Mouse (Mus musculus): ENCODE measurements around the gene Mapk8.
"Not testable (repeated sequence)": the region's sequence is repeated elsewhere in the genome, so short reads cannot be mapped to it uniquely, and the experiment has no call there.

Gene Mapk8

DNA sequence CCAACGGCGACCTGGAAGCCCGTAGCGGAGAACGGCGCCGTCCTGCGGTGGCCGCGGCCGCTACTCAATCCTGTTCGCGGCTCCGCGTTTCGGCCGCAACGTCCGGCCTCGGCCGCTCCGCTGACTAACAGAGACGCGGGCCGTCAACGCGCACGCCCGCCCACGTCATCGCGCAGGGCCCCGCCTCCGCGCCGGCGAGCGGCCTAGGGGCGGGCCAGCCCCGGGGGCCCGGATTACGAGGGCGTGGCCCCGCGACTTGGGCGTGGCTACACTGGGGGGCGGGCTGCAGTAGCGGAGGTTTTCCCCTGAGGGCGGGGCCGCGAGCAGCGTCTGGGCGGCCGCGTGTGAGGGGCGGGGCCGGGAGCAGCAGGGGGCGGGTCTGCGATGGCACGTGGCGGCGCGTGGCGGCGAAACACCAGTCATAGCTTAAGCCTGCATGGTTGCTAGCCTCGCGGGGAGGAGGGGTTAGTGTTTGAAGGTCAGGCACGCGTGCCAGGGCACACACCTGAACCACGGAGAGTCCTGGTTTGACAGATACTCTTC is at the start of gene Mapk8:
Gene Mapk8, minus strand, starts transcription at position 132 of the 543 bp plus-strand sequence.
- in situ Hi-C loops (cut with MboI, MseI), result loop anchor here (10.0 kb wide), 1 partner anchor 868 kb away; the partner anchor contains the start of genes Glud1 and Shld2

DNA sequence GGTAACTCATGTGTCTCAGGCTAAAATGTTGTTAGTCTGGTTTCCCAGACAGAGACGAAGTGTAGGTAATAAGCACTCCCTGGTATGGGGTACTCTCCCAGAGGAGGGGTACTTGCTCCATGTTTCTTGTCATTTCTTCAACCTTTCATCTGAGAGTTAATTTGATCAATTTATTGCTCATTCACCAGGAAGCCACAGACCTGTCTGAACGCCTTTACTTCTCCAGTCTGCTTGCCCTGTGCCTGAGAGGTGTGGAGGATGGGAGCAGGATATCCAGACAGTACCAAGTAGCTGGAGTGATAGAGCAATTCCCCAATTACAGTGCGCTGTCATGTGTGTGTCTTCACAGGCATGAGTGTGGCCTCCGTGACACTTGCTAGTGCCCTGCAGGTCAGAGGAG is 48.3 kb upstream of the Mapk8 start:
- in situ Hi-C loops (cut with MboI, MseI), result no loop called here

DNA sequence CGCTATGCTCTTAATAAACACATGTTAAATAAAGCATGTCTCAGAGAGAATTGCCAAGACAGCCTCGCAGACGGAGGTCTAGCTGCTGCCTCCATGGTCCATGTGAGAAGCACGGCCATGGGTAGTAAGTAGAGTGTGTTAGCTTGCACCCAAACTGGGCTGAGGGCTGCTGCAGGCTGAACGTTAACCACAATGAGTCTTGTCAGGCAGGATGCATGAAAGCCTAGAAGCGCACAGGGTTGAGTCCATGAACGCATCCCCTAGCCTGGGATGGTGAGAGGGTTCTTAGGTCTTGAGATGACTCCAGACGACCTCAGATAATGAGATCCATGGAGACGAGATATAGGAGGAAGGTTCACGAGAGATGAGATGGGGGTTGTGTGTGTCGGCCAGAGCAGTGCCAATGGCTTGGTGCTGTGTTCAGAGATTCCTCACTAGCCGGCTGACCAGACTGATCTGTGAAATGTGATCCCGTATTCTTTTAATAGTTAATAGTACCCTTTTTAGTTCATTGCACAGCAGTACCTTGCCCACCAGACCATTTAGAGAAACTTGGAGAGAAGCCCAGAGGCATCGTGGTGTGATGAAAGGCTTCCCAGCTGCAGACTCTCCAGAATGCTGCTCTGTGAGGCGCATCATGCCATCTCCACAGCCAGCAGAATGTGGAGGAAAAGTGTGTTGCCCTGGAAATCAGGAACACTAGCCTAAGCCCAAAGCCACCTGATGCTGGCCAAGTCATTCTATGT is 41.0 kb upstream of the Mapk8 start:
- in situ Hi-C loops (cut with MboI, MseI), result no loop called here

DNA sequence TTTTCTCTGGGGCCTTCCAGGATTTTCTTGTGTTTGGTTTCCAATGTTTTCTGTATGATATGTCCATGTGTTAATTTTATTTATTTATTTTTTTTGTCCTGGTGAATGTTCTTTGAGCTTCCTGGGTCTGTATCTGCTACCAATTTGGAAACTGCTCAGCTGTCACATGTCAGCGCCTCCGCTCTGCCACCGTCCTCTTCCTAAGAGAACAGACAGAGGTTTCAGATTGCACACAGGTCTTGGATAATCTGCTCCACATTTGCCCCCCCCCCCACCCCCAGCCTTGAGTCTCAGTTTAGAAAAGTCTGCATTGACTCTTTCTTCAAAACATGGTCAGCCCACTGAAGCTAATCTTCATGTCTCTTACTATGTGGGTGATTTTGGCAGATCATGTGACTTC is 35.0 kb upstream of the Mapk8 start:
- in situ Hi-C loops (cut with MboI, MseI), result no loop called here

DNA sequence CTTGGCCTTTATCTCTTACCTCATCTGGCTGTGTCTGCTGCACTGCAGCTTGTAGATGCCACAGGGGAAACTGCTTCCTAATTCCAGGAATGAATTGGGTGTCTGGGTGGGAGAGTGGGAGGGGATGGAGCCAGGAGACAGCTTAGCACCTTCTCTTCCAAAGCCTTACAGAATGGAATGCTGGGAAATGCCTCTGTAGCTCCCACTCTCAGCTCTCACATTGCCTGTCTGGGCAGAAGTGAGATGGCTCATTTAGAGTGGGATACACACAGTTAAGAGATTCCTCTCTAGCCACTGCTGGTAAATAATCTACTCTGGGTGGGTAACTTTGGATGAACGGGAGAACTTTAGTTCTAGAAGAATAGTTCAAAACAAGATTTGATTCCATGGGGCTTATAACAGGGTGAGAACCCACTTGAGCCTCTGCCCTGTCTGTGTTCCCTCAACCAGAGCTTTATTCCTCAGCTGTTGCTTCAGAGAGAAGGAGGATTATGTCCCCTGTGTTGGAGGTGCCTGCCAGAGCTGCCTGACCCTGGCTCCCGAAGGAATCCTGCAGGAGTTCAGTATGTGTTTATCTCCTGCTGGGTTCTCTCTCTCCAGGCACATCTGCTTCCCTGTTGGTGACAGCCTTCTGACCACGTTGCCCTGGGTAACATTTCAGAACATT is 29.3 kb upstream of the Mapk8 start:
- in situ Hi-C loops (cut with MboI, MseI), result no loop called here

DNA sequence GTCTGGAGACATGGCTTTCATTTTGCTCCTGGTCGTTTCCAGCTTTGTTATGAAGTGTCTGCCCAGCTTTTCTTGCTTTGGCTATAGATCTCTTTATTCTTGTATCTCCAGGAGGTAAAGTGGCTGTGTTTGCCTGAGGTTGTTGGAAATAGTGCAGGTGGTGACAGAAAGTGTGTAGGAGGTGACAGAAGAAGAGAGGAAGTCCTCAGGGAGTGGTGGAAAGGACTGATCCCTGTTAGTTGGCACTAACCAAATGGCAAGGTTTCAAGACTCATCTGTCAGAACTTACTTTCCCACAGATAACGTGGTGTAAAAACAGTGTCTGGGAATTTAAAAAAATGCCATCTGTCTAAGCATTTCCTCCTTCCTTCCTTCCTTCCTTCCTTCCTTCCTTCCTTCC is 27.5 kb upstream of the Mapk8 start:
- in situ Hi-C loops (cut with MboI, MseI), result no loop called here

DNA sequence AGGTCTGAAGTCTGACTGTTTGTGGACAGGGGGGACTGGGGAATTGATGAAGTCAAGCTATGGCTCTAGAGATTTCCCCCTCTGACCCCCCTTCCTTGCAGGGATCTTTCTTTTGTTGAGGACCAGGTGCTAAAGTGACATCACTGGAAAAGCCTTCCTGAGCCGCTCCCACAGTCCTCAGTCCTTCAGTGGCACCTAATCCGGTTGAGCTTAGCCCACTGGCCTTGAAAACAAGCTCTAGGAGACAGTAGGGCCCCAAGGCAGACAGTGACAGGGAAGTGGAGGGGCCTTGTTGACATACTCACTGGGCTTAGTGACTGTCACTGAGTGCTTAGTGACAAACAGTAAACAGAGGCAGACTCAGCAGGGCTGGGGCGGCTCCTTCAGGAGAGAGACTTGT is 24.4 kb upstream of the Mapk8 start, which contains the start of gene Frmpd2:
Gene Frmpd2, plus strand, starts transcription at position 366 of the 400 bp plus-strand sequence.
- in situ Hi-C loops (cut with MboI, MseI), result no loop called here

DNA sequence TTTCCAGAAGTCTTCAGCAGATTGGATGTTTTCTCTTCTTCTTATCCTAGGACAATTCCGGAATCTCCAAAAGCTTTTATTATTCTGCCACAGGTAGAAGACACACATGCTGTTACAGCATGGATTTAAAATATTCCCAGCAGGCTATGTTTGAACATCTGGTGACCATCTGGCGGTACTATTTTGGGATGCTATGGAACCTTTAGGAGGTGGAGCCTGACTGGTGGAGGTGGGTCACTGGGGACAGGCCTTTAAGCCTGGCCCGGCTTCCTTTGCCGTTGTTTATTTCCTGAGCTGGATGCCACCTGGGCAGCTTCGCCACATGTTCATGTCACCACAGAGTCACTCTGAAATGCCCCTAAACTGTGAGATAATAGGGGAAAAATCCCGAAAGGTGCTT is 20.8 kb upstream of the Mapk8 start:
- in situ Hi-C loops (cut with MboI, MseI), result no loop called here

DNA sequence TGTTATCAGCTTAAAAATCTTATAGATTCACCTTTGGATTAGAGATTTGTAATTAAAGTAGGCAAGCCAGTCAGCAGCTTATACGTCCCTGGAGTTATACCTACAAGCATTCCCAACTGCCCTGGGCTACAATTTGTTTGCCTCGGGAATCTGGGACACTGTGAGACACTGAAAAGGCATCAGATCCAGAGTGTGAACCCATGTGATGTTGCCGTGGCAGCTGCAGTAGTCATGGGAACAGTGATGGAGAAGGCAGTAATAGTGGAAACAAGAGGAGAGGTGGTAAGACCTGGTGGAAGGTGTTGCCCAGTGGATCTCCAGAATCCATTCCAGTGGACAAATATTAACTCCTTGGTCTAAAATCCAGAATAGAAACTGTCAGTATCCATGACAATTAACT is 16.7 kb upstream of the Mapk8 start:
- in situ Hi-C loops (cut with MboI, MseI), result no loop called here

DNA sequence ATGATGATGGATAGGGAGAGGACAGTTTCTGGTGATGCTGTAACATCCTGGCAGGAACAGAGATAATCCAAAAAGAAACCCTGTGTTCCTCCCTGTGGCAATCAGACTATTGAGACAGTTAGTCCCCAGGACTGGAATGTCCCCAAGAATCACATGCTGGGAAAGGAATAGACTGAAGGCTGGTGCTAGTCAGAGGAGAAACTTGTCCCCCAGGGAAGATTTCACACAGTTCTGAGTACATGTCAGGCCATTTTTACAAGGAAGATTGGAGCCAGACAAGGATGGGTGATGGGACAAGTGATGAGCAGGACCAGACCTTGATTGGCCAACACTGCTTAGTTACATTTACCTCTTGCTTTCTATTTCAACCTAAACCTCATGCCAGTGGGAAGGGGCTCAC is 3.4 kb upstream of the Mapk8 start:
- in situ Hi-C loops (cut with MboI, MseI), result loop anchor here (10.0 kb wide), 1 partner anchor 1054 kb away; the partner anchor contains the start of gene Bmpr1a

DNA sequence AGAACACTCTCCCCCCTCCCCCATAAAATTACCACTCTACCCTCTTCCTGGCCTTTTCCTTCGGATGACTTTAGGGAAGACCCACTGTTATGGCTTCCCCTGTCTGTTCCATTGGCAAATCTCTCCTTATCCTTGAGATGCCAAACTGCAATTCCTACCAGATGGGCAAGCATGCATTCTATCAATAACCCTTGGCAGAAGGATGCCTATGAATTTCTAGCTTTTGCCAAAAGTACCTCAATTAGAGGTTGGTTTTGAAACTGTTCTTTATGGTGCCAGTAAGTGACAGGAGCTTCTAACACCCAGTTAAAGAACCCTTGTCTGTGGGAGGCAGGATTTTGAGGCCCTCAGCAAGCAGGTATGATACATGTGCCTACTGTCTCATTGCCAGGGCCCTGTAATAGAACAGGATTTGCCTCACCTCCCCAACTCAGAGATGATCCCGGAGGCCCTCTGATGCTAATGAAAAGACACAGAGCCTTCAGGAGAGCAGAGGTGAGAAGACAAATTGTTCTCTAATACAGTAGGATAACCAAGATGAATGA is 2.4 kb upstream of the Mapk8 start:
- in situ Hi-C loops (cut with MboI, MseI), result loop anchor here (10.0 kb wide), 1 partner anchor 865 kb away; the partner anchor contains the start of genes Glud1 and Shld2

DNA sequence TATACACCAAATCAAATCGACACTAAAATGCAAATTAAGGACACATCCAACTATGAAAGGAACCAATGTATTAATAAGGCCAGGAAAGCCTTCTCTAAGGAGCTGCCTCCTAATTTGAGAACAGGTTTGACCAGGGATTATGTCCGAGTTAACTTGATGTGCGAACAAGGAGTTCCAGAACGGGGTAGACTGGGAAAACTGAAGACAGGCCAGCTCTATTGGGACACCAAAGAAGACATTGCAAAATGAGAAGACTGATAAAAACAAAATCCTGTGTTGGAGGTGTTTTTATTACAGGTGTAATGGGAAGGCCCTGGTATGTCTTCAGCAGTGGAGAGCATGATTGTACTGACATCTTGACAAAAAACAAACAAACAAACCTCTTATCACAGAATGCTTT is 1.3 kb upstream of the Mapk8 start:
- in situ Hi-C loops (cut with MboI, MseI), result loop anchor here (10.0 kb wide), 1 partner anchor 867 kb away; the partner anchor contains the start of genes Glud1 and Shld2

DNA sequence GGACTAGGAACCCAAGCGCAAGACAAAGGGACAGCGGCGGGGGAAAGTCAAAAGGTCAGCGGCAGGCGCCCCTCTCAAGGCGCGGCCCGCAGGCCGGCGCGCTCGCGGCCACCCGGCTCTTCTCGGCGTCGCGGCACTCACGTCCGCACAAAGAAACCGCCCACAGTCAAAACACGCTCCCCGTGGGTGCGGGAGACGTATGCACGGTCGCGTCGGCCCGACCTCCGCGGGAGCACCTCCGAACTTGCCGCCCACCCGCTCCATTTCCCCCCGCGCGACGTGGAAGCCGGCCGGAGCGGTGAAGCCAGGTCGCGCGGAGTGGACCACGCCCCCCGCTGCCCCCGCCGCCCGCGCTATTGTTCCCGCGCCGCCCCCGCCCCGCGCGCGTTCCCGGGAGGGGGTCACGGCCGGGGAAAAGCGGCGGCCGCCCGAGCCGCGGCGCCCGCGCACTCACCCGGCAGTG is 366 bp downstream of the Mapk8 start:
- in situ Hi-C loops (cut with MboI, MseI), result loop anchor here (10.0 kb wide), 1 partner anchor 868 kb away; the partner anchor contains the start of genes Glud1 and Shld2

DNA sequence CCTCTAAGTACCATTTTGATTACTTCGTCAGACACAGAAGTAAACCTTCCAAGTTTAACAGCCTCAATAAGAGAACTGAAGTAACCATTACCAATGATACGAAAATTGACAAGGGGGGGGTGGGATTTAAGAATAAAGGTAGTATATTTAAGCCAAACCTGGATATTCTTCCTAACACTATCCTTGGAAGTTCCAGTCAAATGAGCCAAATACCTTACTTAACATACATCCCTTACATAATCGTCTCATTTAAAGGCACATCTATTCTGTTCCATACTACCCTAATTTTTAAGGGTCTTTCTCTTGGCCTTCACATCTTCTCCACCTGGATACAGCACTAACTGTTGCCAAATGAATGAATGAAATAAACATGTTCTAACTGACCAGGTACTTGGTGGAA is 996 bp downstream of the Mapk8 start:
- in situ Hi-C loops (cut with MboI, MseI), result loop anchor here (10.0 kb wide), 1 partner anchor 869 kb away; the partner anchor contains the start of genes Glud1 and Shld2

DNA sequence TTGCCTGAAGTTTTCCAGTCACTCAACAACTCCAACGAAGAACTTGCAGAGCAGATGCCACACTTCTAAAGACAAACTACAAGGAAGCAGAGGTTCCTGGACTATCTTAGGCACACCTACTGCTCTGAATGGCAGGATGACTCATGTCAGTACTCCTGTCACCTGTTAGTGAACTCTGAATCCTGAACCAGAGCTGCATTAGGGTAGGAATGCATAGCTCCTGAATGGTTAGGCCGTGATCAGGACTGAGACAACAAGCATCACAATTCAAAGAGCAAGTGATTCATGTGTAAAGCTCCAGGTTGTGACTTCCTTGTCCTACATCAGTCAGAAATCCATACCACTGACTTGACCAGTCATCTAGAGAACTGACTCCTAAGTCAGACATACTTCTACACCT is 3.2 kb downstream of the Mapk8 start:
- in situ Hi-C loops (cut with MboI, MseI), result loop anchor here (10.0 kb wide), 1 partner anchor 871 kb away; the partner anchor contains the start of genes Glud1 and Shld2

DNA sequence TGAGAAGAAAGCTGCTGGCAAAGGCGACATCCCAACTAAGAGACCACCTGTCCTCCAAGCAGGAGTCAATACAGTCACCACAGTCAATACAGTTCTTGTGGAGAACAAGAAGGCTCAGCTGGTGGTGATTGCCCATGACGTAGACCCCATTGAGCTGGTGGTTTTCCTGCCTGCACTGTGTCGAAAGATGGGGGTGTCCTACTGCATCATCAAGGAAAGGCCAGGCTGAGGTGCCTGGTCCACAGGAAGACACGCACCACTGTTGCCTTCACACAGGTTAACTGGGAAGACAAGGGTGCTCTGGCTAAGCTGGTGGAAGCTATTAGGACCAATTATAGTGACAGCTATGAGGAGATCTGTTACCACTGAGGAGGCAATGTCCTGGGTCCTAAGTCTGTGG is 14.5 kb downstream of the Mapk8 start:
- in situ Hi-C loops (cut with MboI, MseI), result not testable (repeated sequence)

DNA sequence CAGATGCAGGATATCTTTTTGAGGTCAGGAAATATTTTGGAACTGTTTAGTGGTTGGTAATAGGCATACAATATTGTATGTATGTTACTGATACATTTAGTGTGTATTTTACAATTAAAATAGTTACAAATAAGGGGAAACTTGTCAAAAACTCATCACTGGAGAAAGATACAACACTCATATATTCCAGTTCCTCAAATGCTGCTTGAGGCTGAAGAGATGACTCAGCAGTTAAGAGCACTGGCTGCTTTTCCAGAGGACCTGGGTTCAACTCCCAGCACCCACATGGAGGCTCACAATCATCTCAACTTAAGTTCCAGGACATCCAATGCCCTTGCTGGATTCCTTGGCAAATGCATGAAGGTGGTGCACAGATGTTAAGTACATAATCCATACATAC is 22.8 kb downstream of the Mapk8 start:
- in situ Hi-C loops (cut with MboI, MseI), result no loop called here

DNA sequence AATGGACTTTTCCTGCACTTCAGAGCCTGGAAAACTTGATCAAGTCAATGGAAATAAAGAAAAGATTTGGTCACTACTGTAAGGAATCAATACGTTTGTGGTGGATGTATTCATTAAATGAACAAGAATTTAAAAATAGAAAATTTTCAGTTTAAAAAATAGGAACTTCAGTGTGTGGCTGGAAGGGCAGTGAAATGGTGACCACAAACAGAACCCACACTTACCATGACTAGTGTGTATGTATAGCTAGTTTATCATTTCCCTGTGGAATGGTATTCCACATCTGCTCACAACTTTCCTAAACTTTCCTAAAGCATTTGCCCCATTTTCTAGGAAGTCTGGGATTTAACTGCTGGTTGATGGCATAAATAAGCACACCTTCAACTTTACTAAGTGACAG is 24.0 kb downstream of the Mapk8 start:
- in situ Hi-C loops (cut with MboI, MseI), result no loop called here

DNA sequence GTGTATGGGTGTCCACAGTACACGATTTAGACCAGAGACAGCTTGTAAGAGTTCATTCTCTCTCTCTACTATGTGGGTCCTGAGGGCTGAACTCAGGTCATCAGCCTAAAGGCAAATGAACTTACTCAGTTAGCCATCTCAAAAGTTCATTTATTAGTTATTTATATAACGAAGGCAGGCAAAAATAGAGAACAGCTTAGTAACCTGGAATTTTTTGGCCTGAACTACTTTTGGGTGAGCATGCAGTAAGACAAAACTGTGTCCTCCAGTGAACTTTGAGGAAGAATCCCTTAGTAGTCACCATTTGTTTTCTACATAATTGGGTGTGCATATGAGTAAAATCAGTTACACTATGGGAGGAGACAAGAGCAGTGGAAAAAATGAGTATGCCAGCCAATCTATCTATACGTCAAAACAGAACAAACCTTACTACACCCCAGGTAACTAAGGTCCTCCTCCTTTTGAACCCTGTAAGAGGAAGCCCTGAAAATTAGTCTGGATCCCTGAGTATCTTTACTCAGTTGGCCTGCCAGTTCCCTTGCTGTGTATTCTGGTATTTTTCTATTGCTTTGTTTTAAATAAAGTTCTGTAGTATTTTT is 28.5 kb downstream of the Mapk8 start:
- in situ Hi-C loops (cut with MboI, MseI), result no loop called here

DNA sequence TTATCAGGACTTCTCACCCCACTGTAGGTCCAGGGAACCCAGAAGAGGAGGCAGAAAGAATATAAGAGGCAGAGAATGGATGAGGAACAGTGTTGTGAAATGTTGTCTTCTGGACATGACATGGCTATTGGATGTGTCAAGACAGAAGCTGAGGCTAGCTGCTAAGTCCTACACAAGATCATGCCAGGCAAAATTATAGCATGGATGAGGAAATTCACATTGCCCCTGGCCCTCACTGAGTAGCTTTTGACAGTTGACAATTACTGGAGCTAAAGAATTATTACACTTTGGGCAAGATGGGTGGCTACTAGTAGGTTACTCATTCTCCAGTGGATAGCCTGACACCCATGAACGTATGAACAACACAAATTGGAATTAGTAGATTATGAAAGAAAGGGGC is 31.2 kb downstream of the Mapk8 start:
- in situ Hi-C loops (cut with MboI, MseI), result no loop called here

DNA sequence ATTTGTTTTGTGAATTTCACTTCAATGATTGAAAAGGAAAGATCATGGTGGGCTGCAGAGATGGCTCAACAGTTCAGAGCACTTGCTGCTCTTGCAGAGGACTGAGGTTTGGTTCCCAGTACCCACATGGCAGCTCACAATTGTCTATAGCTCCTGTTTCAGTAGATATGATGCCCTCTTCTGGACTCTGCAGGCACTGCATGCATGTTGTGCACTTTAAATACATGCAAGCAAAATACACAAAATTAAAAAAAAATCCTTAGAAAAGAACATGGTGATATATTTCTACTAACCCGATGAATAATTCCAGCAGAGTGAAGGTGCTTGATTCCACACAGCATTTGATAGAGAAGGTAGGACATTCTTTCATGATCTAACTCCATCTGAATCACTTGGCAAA is 44.6 kb downstream of the Mapk8 start:
- in situ Hi-C loops (cut with MboI, MseI), result loop anchor here (5.0 kb wide), 1 partner anchor 35 kb away; no protein-coding TSS in a partner anchor
